Mouse (Mus musculus): ENCODE results near the gene Inpp5f.
"Not testable (repeated sequence)": the region's sequence is repeated elsewhere in the genome, so short reads cannot be mapped to it uniquely, and the experiment has no call there.

Gene Inpp5f

GRCm38 (mm10) chr7:128610897-128611798 lies at the start of gene Inpp5f:
Gene Inpp5f, plus strand, starts transcription at chr7:128611328.
- in situ Hi-C loops (cut with MboI; ENCODE audit: low pct_unique_long_range_greater_than_20kb in 1 of 2, low sequenced_read_pairs in 2 of 2, unreplicated experiment in 1 of 2) = no loop called here

- in situ Hi-C loops (cut with MboI; ENCODE audit: low pct_unique_long_range_greater_than_20kb in 1 of 2, low sequenced_read_pairs in 2 of 2, unreplicated experiment in 1 of 2) = no loop called here
These were observed 47.8 kb upstream of the Inpp5f start for GRCm38 (mm10) chr7:128563373-128563772.

DNA sequence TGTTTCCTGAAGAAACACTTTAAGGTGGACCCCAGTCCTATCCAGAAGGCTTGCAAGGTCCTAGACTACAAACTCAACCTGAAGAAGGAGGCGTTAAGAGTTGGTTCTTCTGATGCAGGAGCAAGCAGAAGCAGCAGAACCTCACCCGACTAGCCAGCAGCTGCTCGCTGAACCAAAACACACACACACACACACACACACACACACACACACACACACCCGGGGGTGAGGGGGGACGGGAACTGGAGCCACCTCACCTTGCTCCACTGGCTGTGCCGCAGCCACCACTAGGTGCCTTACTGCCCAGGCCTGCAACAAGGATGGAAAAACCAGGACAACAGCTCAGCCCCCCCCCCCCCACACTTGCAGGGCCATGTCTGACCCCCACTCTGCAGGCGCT lies 44.8 kb upstream of the Inpp5f start:
- in situ Hi-C loops (cut with MboI; ENCODE audit: low pct_unique_long_range_greater_than_20kb in 1 of 2, low sequenced_read_pairs in 2 of 2, unreplicated experiment in 1 of 2) = no loop called here

GRCm38 (mm10) chr7:128567561-128568244 lies 43.4 kb upstream of the Inpp5f start:
- in situ Hi-C loops (cut with MboI; ENCODE audit: low pct_unique_long_range_greater_than_20kb in 1 of 2, low sequenced_read_pairs in 2 of 2, unreplicated experiment in 1 of 2) = no loop called here

DNA sequence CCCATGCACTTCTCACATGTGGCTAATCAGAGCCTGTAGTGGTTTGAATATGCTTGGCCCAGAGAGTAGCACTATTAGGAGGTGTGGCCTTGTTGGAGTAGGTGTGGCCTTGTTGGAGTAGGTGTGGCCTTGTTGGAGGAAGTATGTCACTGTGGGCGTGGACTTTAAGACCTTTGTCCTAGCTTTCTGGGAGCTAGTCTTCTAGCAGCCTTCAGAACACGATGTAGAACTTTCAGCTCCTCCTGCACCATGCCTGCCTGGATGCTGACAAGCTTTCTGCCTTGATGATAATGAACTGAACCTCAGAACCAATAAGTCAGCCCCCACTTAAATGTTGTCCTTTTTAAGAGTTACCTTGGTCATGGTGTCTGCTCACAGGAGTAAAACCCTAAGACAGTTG lies 41.7 kb upstream of the Inpp5f start:
- in situ Hi-C loops (cut with MboI; ENCODE audit: low pct_unique_long_range_greater_than_20kb in 1 of 2, low sequenced_read_pairs in 2 of 2, unreplicated experiment in 1 of 2) = not testable (repeated sequence)

DNA sequence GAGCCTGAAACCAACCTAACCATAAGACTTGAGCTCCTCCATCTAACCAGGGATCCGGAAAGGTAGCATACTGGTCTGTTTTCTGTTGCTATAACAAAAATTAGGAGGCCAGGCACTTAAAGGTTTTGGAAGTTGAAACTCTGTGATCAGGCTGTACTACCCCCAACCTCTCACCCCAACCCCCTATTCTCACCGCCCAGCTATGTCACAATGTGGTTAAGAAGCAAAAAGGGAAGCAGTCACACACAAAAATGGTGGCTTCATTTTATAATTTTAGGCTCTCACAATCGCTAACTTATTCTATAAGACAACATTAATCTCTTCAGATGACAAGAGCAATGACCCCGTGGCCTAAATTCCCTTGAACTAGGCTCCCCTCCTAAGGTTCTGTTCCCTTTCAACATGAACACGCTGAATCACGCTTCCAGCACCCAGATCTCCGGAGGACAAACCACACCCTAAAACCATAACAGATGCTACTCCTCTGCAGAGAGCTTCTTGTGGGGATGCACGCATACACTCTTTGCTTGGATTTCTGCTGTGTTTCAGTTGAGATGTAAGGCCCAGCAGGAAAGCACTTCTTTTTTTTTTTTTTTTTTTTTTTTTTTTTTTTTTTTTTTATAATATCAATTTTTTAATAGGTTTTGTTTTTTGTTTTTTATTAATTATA lies 41.0 kb upstream of the Inpp5f start:
- in situ Hi-C loops (cut with MboI; ENCODE audit: low pct_unique_long_range_greater_than_20kb in 1 of 2, low sequenced_read_pairs in 2 of 2, unreplicated experiment in 1 of 2) = no loop called here

GRCm38 (mm10) chr7:128570657-128571056 lies 40.5 kb upstream of the Inpp5f start:
- in situ Hi-C loops (cut with MboI; ENCODE audit: low pct_unique_long_range_greater_than_20kb in 1 of 2, low sequenced_read_pairs in 2 of 2, unreplicated experiment in 1 of 2) = not testable (repeated sequence)

- in situ Hi-C loops (cut with MboI; ENCODE audit: low pct_unique_long_range_greater_than_20kb in 1 of 2, low sequenced_read_pairs in 2 of 2, unreplicated experiment in 1 of 2) = no loop called here
These were observed 39.1 kb upstream of the Inpp5f start for GRCm38 (mm10) chr7:128572030-128572429.

- in situ Hi-C loops (cut with MboI; ENCODE audit: low pct_unique_long_range_greater_than_20kb in 1 of 2, low sequenced_read_pairs in 2 of 2, unreplicated experiment in 1 of 2) = no loop called here
These were observed 35.9 kb upstream of the Inpp5f start for GRCm38 (mm10) chr7:128575211-128575610.

- in situ Hi-C loops (cut with MboI; ENCODE audit: low pct_unique_long_range_greater_than_20kb in 1 of 2, low sequenced_read_pairs in 2 of 2, unreplicated experiment in 1 of 2) = no loop called here
These were observed 35.3 kb upstream of the Inpp5f start for GRCm38 (mm10) chr7:128575794-128576193.

GRCm38 (mm10) chr7:128577607-128578006 lies 33.5 kb upstream of the Inpp5f start:
- in situ Hi-C loops (cut with MboI; ENCODE audit: low pct_unique_long_range_greater_than_20kb in 1 of 2, low sequenced_read_pairs in 2 of 2, unreplicated experiment in 1 of 2) = no loop called here

DNA sequence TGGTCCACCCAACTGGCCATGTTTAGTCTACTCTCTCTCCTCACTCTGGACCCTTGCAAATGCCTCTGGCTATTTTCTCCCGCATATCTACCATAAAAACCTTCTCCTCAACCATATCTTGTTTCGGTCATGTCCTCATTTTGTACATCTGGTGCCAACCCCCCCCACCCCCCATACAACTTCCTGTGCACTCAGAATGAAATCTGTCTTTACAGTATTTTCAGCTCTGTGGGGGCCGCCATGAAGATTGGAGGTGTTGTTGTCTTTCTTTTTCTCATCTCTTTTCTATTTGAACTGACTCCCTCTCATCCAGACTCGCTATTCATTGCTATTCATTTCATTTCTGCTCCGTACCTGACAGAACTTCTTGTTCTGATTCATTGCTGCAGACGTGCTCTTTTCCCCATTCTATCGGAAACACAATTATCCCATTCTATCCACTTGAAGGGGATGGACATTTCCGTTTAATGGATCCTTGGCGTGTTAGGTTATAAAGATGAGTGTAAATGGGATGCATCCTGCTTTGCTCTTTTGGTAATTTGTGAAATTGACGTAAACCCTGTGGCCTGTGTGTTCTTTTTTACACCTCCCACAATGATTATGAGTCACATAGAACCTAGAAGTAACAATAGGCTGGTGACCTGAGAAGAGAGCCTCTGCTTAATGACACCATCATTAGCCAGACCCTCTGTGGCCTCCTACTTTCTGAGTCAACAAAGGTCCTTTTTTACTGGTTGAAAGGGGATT lies 32.8 kb upstream of the Inpp5f start:
- in situ Hi-C loops (cut with MboI; ENCODE audit: low pct_unique_long_range_greater_than_20kb in 1 of 2, low sequenced_read_pairs in 2 of 2, unreplicated experiment in 1 of 2) = no loop called here

DNA sequence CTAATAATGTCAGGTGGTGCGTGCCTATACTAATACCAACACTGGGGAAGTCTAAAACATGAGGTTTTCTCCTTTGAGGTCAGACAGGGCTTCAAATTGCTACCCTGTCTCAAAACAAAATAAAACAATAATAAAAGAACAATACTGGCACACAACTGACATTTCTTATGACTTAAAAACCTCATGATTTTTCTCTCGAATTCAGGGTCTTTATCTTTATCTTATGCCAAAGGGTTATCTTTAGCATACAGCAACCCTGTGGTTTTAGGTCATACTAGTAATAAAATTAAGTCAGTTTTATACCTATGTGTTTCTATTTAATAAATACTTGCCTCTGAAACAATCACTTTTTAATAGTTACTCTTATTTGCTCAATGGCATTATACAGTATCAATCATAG lies 31.7 kb upstream of the Inpp5f start:
- in situ Hi-C loops (cut with MboI; ENCODE audit: low pct_unique_long_range_greater_than_20kb in 1 of 2, low sequenced_read_pairs in 2 of 2, unreplicated experiment in 1 of 2) = no loop called here

- in situ Hi-C loops (cut with MboI; ENCODE audit: low pct_unique_long_range_greater_than_20kb in 1 of 2, low sequenced_read_pairs in 2 of 2, unreplicated experiment in 1 of 2) = no loop called here
These were observed 30.8 kb upstream of the Inpp5f start for GRCm38 (mm10) chr7:128580318-128580717.

DNA sequence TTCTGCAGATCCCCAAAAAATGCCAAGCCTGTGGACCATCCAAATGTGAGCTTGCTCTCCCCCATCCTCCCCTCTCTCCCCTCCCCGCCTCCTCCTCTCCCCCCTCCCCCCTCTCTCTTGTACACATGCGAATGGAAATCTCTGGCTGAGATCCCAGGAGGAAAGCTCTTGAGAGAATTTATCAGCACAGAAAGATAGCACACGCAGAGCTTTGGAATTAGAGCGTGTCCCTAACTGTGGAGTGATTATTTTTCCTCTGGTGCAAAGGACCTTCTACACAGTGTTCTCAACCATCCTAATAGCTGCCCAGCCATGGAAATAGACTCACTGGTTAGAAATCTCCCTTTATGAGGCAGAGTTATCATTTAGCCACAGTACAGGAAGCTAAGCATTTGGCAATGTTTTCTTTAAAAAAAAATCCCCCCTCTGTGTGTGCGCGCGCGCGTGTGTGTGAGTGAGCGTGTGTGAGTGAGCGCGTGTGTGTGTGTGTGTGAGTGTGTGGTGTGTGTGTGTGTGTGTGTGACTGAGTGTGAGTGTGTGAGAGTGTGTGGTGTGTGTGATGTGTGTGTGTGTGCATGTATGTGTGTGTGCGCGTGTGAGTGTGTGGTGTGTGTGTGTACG lies 29.2 kb upstream of the Inpp5f start:
- in situ Hi-C loops (cut with MboI; ENCODE audit: low pct_unique_long_range_greater_than_20kb in 1 of 2, low sequenced_read_pairs in 2 of 2, unreplicated experiment in 1 of 2) = no loop called here

- in situ Hi-C loops (cut with MboI; ENCODE audit: low pct_unique_long_range_greater_than_20kb in 1 of 2, low sequenced_read_pairs in 2 of 2, unreplicated experiment in 1 of 2) = no loop called here
These were observed 27.7 kb upstream of the Inpp5f start for GRCm38 (mm10) chr7:128583213-128583948.

DNA sequence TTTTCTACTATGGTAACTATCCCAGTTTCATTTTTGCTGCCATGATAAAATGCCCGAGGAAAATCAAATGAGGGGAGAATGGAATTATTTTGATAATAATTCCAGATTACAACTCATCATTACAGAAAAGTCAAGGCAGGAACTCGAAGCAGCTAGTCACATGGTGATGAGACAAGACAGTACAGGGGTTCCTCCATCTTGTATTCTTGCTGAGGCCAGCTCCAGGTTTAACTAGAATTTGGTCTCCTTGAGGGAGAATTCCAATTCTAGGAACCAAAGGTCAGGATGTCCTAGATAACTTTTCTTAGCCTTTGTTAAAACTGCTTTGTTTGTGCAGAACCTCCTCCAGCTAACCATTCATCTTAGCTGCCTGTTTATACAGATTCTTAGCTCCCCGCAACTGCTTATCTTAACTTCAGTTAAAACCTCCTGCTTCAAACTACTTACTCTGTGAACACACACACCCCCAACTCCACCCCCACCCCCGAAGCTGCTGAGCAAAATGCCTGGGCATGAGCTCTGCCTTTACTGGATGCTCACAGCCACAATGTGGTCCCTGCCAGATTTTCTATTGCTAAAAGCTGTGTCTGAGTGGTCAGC lies 23.7 kb upstream of the Inpp5f start:
- in situ Hi-C loops (cut with MboI; ENCODE audit: low pct_unique_long_range_greater_than_20kb in 1 of 2, low sequenced_read_pairs in 2 of 2, unreplicated experiment in 1 of 2) = no loop called here

Measured in mouse embryonic stem cell (cell line).